Mouse (Mus musculus): ENCODE results near the gene Pygb.

GRCm38 (mm10) chr2:150828654-150829053, 42.1 kb downstream of the Pygb start:
- no peak for TF ChIP-seq POLR2AphosphoS5 (IDR thresholded peaks at IDR 0.05; ENCODE audit: insufficient replicate concordance, low read depth, low read length)
- no peak for TF ChIP-seq CTCF (IDR thresholded peaks at IDR 0.05; ENCODE audit: low read depth, low read length)
- no peak for TF ChIP-seq GATA1 (IDR thresholded peaks at IDR 0.05; ENCODE audit: borderline replicate concordance, low read length)
- TF ChIP-seq TAL1 (conservative IDR thresholded peaks at IDR 0.05; ENCODE audit: low read depth, low read length): no peak
